Mouse (Mus musculus) left cerebral cortex, postnatal 36 days (tissue): ENCODE results near the gene Cited2. TPM values are rescaled to one million over a fixed set of nuclear protein-coding genes. Genes with fewer than 3 reads are reported as not detected.

Source experiments
- DNase-seq, 2 experiments: peaks; one replicate each; pipeline ENCODE4 v3.0.0; 2021 to 2022; ENCODE audit warnings: low spot score in 2 of 2, mixed read lengths in 1 of 2
- intact Hi-C: fragments of 180-260 bp; cut with DNase I; formaldehyde crosslinking; loops from one replicate; pipeline ENCODE4 v1.15.1; 2025
- total RNA-seq, 2 experiments: library from RNA; stranded (reverse); gene quantifications; 2 replicates each; pipeline ENCODE4 v1.2.3; 2021

Cited2 gene
- total RNA-seq, result 10 to 100 TPM; 44.2 to 45.0 TPM

- peak; percentile 99 to 100 for DNase-seq
- intact Hi-C loops, result loop anchor here (5.0 to 10.0 kb wide), 9 partner anchors 156 to 1138 kb away; no protein-coding TSS in a partner anchor
Observed at GRCm38 (mm10) chr10:17722653-17723410, at the start of gene Cited2. Gene Cited2 (plus strand): TSS chr10:17723218.

- intact Hi-C loops, result no loop called here
- no peak for DNase-seq
Observed at GRCm38 (mm10) chr10:17674454-17674853, 48.6 kb upstream of the Cited2 start.

GRCm38 (mm10) chr10:17674869-17675268, 48.1 kb upstream of the Cited2 start:
- DNase-seq, result no peak
- intact Hi-C loops, result loop anchor here (5.0 kb wide), 1 partner anchor 73 kb away; no protein-coding TSS in a partner anchor

- intact Hi-C loops, result loop anchor here (5.0 kb wide), 1 partner anchor 74 kb away; no protein-coding TSS in a partner anchor
- DNase-seq, result no peak
Observed at GRCm38 (mm10) chr10:17676464-17676863, 46.6 kb upstream of the Cited2 start.

- intact Hi-C loops, result loop anchor here (5.0 kb wide), 1 partner anchor 75 kb away; no protein-coding TSS in a partner anchor
Observed at GRCm38 (mm10) chr10:17677308-17677707, 45.7 kb upstream of the Cited2 start.

GRCm38 (mm10) chr10:17680432-17681382, 42.3 kb upstream of the Cited2 start:
- DNase-seq, result no peak
- intact Hi-C loops, result no loop called here

More at GRCm38 (mm10) chr10:17677308-17677707, 45.7 kb upstream of the Cited2 start:
- no peak for DNase-seq

GRCm38 (mm10) chr10:17681386-17681785, 41.6 kb upstream of the Cited2 start:
- DNase-seq, result no peak
- intact Hi-C loops, result no loop called here

- intact Hi-C loops, result no loop called here
- no peak for DNase-seq
Observed at GRCm38 (mm10) chr10:17683852-17684428, 39.1 kb upstream of the Cited2 start.

GRCm38 (mm10) chr10:17689806-17690205, 33.2 kb upstream of the Cited2 start:
- intact Hi-C loops, result no loop called here

GRCm38 (mm10) chr10:17691709-17692108, 31.3 kb upstream of the Cited2 start:
- no peak for DNase-seq
- intact Hi-C loops, result no loop called here

More at GRCm38 (mm10) chr10:17689806-17690205, 33.2 kb upstream of the Cited2 start:
- DNase-seq, result no peak

- DNase-seq, result no peak
Observed at GRCm38 (mm10) chr10:17695801-17696200, 27.2 kb upstream of the Cited2 start.

GRCm38 (mm10) chr10:17697376-17698265, 25.4 kb upstream of the Cited2 start:
- intact Hi-C loops, result no loop called here
- no peak for DNase-seq

More at GRCm38 (mm10) chr10:17695801-17696200, 27.2 kb upstream of the Cited2 start:
- intact Hi-C loops, result no loop called here

- intact Hi-C loops, result no loop called here
- no peak for DNase-seq
Observed at GRCm38 (mm10) chr10:17705466-17705973, 17.5 kb upstream of the Cited2 start.

- DNase-seq, result no peak
- intact Hi-C loops, result no loop called here
Observed at GRCm38 (mm10) chr10:17710753-17711152, 12.3 kb upstream of the Cited2 start.

- intact Hi-C loops, result no loop called here
- DNase-seq, result no peak
Observed at GRCm38 (mm10) chr10:17719009-17719570, 3.9 kb upstream of the Cited2 start.

- DNase-seq, result no peak
- intact Hi-C loops, result loop anchor here (5.0 to 10.0 kb wide), 9 partner anchors 152 to 1135 kb away; no protein-coding TSS in a partner anchor
Observed at GRCm38 (mm10) chr10:17719646-17720045, 3.4 kb upstream of the Cited2 start.

- intact Hi-C loops, result loop anchor here (5.0 to 10.0 kb wide), 9 partner anchors 154 to 1136 kb away; no protein-coding TSS in a partner anchor
- no peak for DNase-seq
Observed at GRCm38 (mm10) chr10:17720891-17721601, 2.0 kb upstream of the Cited2 start.
